Mouse (Mus musculus): ENCODE data around the gene Qrich2. TPM values are rescaled to one million over a fixed set of nuclear protein-coding genes. Genes with fewer than 3 reads are reported as not detected.

Qrich2 gene
- total and polyA plus RNA-seq, 3 experiments: 0.23 TPM; not detected in 2

DNA sequence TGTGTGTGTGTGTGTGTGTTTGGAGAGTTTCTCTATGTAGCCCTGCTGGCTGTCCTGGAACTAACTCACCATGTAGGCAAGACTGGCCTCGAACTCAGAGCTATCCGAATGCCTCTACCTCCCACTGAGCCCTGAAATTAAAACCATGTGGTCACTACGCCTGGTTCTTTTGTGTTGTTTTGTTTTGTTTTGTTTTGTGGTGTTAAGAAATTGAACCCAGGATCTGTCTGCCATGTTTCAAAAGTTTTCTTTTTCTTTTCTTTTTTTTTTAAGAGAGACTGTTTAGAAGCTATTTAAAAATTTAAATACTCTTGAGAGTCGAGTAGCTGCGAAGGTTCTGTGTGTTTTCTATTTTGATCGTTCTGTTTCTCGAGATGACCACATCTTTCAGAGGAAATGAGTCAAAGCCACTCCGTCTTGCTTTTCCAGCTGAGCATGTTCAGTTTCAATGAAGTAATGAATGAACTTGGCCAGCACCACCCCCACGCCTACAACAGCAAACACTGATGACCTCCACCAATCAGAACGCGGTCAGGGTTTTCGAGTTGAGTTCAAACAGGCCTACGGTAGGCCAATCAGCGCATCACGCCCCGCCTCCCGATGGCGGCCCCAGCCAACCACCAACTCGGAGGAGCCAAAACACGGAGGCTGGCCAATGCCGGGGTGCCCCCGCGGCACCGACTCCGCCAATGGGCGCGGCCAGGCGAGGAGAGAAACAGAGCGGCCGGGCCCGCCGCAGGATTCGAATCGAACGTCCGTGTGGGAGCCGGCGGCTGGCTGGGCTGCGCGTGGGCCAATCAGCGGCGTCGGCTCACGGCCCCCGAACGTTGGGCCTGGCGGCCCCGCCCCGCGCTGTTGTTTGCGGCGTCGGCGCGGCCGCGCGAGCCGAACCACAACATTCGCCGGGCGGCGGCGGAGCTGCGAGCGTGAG is 32.4 kb downstream of the Qrich2 start, which contains the start of gene Ubald2:
Gene Ubald2, plus strand, starts transcription at position 739 of the 931 bp plus-strand sequence.
- peak; percentile 96 to 100 for DNase-seq
- peak within 1 kb of the TSS; percentile 93 for H3K4me3 ChIP-seq
- peaks cover 16% of the 10 kb centered on the region for H3K4me1 ChIP-seq (ENCODE audit: control insufficient read depth, insufficient read depth, low read length)
- intact Hi-C loops (cut with DNase I): loop anchor here (2.0 kb wide), 1 partner anchor 21 kb away; the partner anchor contains the start of gene Rnf157
- TF ChIP-seq CTCF (IDR thresholded peaks at IDR 0.05) (no peak), POLR2A (IDR thresholded peaks at IDR 0.05; ENCODE audit: insufficient read depth, low read depth, low read length) (peak; percentile 51; the same call in 1 of the 2 replicates), EP300 (IDR thresholded peaks at IDR 0.05; ENCODE audit: insufficient read depth, low read depth, low read length) (no peak)
- peak within 1 kb of the TSS; percentile 93 for H3K9ac ChIP-seq (ENCODE audit: low read depth, low read length)
- H3K27ac ChIP-seq: peak within 1 kb of the TSS; percentile 97
- H3K36me3 ChIP-seq (ENCODE audit: control insufficient read depth, insufficient read depth, low read length): peaks cover 6% of the 10 kb centered on the region; the same call in 1 of the 2 replicates
- WGBS: 2% methylated on average over 66 of the region's 66 CpGs
- H3K79me2 ChIP-seq (replicated peaks; ENCODE audit: control insufficient read depth, insufficient read depth, low read length): no peaks in the 10 kb centered on the region; the same call in 1 of the 2 replicates
- H3K27me3 ChIP-seq (ENCODE audit: control insufficient read depth, insufficient read depth, low read length): no peaks in the 10 kb centered on the region

DNA sequence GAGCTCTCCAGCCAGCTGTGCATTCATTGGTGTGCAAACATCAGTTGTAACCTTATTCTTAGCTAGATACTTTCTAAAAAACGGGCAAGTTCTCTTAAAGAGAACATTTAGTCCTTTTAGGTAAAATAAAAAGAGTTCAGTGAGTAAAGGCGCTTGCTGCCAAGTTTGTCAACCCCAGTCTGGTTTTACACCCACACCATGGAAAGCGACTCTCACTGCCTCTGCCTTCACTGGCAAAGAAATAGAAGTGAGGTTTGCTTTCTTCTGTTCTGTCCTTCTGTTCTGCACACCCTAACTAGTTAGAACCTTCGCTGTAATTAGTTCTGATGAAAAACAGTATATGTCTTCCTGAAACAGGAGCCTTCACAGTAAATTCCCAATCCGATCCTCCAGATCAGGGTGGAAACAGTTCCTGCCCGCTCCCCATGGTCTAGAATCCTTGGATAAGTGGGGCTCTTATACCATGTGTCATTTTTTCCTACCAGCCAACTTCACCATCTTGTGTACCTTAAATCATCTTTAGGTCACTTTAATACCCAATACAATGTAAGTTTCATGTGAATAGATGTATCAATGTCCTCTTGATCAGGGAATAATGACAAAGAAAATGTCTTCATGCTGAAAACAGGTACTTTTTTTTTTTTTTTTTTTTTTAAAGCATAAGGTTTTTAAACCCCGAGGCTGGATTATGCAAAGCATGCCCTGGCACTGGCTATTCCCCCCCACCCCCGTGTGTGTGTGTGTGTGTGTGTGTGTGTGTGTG is 33.3 kb downstream of the Qrich2 start:
- no peaks in the 10 kb centered on the region for H3K27me3 ChIP-seq (ENCODE audit: control insufficient read depth, insufficient read depth, low read length)

DNA sequence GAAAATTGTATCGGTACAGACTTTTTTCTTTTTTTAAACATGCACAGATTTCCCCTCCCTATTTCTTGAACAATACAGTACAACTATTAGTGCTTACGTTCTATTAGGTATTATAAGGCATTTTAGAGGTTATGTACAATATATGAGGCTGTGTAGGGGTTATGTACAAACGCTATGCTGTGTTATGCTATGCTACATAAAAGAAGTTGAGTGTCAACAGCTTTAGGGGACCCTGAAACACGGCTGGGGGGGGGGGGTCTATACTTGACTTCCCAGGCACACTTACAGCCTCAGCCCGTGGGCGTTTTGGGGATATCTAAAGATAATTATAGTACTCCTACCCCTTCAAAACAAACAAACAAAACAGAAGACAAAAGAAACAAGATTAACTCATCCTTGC is 33.9 kb downstream of the Qrich2 start:
- H3K4me3 ChIP-seq: no peak overlapping the region
- peaks cover 6% of the 10 kb centered on the region; the same call in 1 of the 2 replicates for H3K36me3 ChIP-seq (ENCODE audit: control insufficient read depth, insufficient read depth, low read length)
- 55% methylated on average over 6 of the region's 6 CpGs for whole genome bisulfite sequencing
- no peak overlapping the region for H3K9ac ChIP-seq (ENCODE audit: low read depth, low read length)
- intact Hi-C loops (cut with DNase I): no loop called here
- no peaks in the 10 kb centered on the region for H3K27me3 ChIP-seq (ENCODE audit: control insufficient read depth, insufficient read depth, low read length)
- H3K27ac ChIP-seq: no peak overlapping the region
- H3K4me1 ChIP-seq (ENCODE audit: control insufficient read depth, insufficient read depth, low read length): peaks cover 11% of the 10 kb centered on the region
- TF ChIP-seq EP300 (IDR thresholded peaks at IDR 0.05; ENCODE audit: insufficient read depth, low read depth, low read length): no peak
- no peak for TF ChIP-seq POLR2A (IDR thresholded peaks at IDR 0.05; ENCODE audit: insufficient read depth, low read depth, low read length)
- TF ChIP-seq CTCF (IDR thresholded peaks at IDR 0.05): no peak
- no peaks in the 10 kb centered on the region; the same call in 1 of the 2 replicates for H3K79me2 ChIP-seq (replicated peaks; ENCODE audit: control insufficient read depth, insufficient read depth, low read length)
- no peak for DNase-seq

More for the DNA sequence above, 33.3 kb downstream of the Qrich2 start:
- Histone ChIP-seq H3K27ac (no peak overlapping the region), H3K4me1 (ENCODE audit: control insufficient read depth, insufficient read depth, low read length) (peaks cover 16% of the 10 kb centered on the region), H3K4me3 (no peak overlapping the region), H3K9ac (ENCODE audit: low read depth, low read length) (no peak overlapping the region), H3K36me3 (ENCODE audit: control insufficient read depth, insufficient read depth, low read length) (peaks cover 6% of the 10 kb centered on the region; the same call in 1 of the 2 replicates), H3K79me2 (replicated peaks; ENCODE audit: control insufficient read depth, insufficient read depth, low read length) (no peaks in the 10 kb centered on the region; the same call in 1 of the 2 replicates)
- DNase-seq: no peak
- no peak for TF ChIP-seq POLR2A (IDR thresholded peaks at IDR 0.05; ENCODE audit: insufficient read depth, low read depth, low read length)
- no peak for TF ChIP-seq EP300 (IDR thresholded peaks at IDR 0.05; ENCODE audit: insufficient read depth, low read depth, low read length)
- TF ChIP-seq CTCF (IDR thresholded peaks at IDR 0.05): no peak
- 51% methylated on average over 8 of the region's 8 CpGs for WGBS
- intact Hi-C loops (cut with DNase I): no loop called here

DNA sequence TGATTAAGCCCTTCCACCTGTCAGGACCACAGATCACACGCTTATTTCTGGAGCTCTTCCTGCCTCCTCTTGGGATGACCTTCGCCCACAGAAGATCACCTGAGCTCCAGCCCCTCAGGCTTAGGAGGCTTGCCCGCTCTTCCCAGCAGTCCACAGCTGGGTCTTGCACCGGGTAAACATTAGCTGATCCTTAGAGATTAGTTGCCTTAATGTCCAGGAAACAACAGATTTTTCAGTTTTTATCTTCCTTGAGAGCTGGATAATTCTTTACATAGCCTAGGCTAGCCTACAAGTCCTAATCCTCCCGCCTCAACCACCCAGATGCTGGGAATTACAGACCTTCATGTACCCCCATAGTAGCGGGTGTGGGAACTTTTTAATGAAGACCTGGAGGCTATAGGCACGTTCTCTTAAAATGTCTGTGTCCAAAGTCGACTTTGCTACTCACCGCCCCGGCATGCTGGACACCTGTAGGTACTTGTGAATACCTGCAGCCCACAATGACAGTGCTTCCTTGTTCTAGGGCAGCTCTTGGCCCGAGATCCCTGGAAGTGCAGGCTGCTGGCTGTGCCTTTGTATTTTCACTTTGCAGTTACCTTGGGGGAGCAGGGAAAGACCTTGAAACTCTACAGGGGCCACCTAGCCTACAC is 34.5 kb downstream of the Qrich2 start:
- no peak overlapping the region for H3K27ac ChIP-seq
- TF ChIP-seq EP300 (IDR thresholded peaks at IDR 0.05; ENCODE audit: insufficient read depth, low read depth, low read length): no peak
- TF ChIP-seq POLR2A (IDR thresholded peaks at IDR 0.05; ENCODE audit: insufficient read depth, low read depth, low read length): no peak
- TF ChIP-seq CTCF (IDR thresholded peaks at IDR 0.05): no peak
- no peak for DNase-seq
- 62% methylated on average over 11 of the region's 11 CpGs for WGBS
- peaks cover 8% of the 10 kb centered on the region for H3K4me1 ChIP-seq (ENCODE audit: control insufficient read depth, insufficient read depth, low read length)
- no peaks in the 10 kb centered on the region; the same call in 1 of the 2 replicates for H3K79me2 ChIP-seq (replicated peaks; ENCODE audit: control insufficient read depth, insufficient read depth, low read length)
- H3K4me3 ChIP-seq: no peak overlapping the region
- H3K36me3 ChIP-seq (ENCODE audit: control insufficient read depth, insufficient read depth, low read length): peaks cover 6% of the 10 kb centered on the region; the same call in 1 of the 2 replicates
- no peaks in the 10 kb centered on the region for H3K27me3 ChIP-seq (ENCODE audit: control insufficient read depth, insufficient read depth, low read length)
- H3K9ac ChIP-seq (ENCODE audit: low read depth, low read length): no peak overlapping the region
- intact Hi-C loops (cut with DNase I): no loop called here

DNA sequence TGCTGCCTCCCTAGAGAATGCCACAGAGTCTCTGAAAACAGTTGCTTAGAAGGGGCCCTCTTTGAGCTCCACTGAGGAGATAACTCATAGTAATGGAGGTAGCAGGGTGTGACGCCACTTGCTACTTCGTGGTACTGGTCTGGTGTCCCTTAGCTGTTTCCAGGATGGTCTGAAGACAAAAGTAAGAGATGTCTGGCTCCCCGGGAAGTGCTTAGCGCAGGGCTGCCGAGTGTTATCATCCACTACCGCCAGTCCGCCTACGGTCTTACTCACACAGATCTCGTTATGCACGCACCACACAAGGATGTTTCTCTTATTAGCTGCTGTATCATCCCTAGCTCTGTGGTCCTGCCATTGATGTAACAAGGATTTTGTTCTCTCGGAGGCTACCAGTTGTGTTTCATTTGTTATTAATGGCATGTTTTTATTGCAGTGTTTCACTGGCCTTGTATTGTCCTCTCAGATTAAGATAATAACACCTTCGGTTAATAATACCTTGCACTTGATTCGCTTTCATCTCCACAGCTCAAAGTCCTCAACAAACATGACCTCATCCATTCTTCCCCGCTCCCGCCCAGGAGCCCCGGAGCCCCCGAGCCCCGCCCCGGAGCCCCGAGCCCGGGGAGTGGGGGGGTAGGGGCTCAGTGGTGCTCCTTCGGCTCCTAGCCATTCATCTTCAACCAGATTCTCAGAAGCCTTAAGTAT is 35.2 kb downstream of the Qrich2 start:
- intact Hi-C loops (cut with DNase I): no loop called here
- no peak for TF ChIP-seq CTCF (IDR thresholded peaks at IDR 0.05)
- TF ChIP-seq POLR2A (IDR thresholded peaks at IDR 0.05; ENCODE audit: insufficient read depth, low read depth, low read length): no peak
- no peak for TF ChIP-seq EP300 (IDR thresholded peaks at IDR 0.05; ENCODE audit: insufficient read depth, low read depth, low read length)
- Histone ChIP-seq H3K9ac (ENCODE audit: low read depth, low read length) (no peak overlapping the region), H3K4me1 (ENCODE audit: control insufficient read depth, insufficient read depth, low read length) (peaks cover 5% of the 10 kb centered on the region), H3K4me3 (no peak overlapping the region), H3K36me3 (ENCODE audit: control insufficient read depth, insufficient read depth, low read length) (peaks cover 5% of the 10 kb centered on the region; the same call in 1 of the 2 replicates), H3K27ac (no peak overlapping the region), H3K27me3 (ENCODE audit: control insufficient read depth, insufficient read depth, low read length) (no peaks in the 10 kb centered on the region), H3K79me2 (replicated peaks; ENCODE audit: control insufficient read depth, insufficient read depth, low read length) (no peaks in the 10 kb centered on the region; the same call in 1 of the 2 replicates)
- 30% methylated on average over 22 of the region's 22 CpGs for WGBS
- DNase-seq: no peak
